Mouse (Mus musculus) heart, postnatal 36 days (tissue): ENCODE measurements around the gene Fat3. TPM values are rescaled to one million over a fixed set of nuclear protein-coding genes. Genes with fewer than 3 reads are reported as not detected.

ENCODE experiments used
- DNase-seq, 2 experiments: peaks; one replicate each; pipeline ENCODE4 v3.0.0; 2021 to 2022
- intact Hi-C: fragments of 180-260 bp; cut with DNase I; formaldehyde crosslinking; loops from one replicate; pipeline ENCODE4 v1.15.1; 2025
- total RNA-seq, 2 experiments: library from RNA; stranded (reverse); gene quantifications; 2 replicates each; pipeline ENCODE4 v1.2.3; 2021

Fat3 gene
- total RNA-seq, result under 1 TPM; 0.47 to 0.65 TPM

DNA sequence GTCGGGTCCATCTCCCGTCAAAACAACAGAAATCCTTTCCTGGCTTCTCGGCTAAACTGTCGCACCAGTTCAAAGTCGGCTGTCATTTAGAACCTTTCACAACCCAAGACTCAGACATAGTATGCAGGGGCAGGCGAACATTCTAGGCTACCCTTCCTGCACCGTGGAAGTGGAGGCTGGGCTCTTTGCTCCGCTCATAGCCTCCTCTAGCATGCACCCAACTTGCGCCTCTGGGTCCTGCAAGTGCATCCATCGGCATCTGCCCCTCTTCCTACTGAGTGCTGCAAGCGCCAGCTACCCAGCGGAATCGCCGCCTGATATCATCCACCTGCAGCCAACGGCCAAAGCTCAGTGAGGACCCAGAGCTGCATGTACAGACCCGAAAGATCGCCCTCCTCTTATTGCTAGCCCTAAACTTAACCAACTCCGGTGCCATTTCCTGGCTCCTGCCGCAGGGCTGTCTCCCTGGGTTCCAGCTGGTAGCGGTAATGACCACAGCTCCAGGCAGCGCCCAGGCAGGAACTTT, at the start of gene Fat3:
Gene Fat3 (minus strand): TSS at position 100 of the 526 bp plus-strand sequence.
- intact Hi-C loops, result loop anchor here (10.0 kb wide), 2 partner anchors 576 to 816 kb away; no protein-coding TSS in a partner anchor
- DNase-seq, result peak; percentile 6 to 18

DNA sequence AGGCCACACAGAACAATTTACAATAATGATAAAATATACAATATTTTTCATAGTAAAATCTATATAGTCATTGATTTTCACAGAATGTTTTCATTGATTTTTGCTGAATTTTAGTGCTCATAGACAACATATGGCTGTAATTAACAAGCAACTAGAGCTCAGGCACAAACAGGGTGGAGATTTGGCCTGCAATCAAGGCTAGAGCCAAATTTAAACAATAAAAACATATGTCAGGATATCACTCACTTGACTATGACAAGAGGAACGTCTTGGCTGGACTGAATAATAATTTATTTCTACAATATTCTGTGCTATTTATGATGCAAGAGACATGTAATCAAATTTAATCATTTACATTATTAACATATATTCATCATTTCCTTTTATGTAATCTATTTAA, 31.8 kb upstream of the Fat3 start:
- intact Hi-C loops, result no loop called here
- no peak for DNase-seq

DNA sequence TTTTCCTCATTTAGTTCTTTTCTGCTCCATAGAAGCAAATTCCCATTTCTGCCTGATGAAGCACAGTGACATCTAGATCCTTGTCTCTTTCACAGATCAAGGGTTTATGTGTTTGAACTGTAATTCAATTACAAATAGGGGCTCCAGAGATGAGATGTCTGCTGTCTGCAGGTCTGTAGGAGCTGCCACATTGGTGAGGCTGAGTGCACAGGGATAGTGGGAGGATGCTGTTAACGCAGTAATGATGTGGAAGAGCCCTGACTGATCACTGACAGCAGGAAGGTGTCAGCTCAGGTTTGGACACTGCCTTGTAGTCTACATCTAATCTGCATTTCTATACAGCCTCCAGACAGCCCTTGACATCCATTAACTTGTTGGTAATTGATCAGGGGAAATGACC, 16.5 kb upstream of the Fat3 start:
- intact Hi-C loops, result no loop called here
- DNase-seq, result no peak

DNA sequence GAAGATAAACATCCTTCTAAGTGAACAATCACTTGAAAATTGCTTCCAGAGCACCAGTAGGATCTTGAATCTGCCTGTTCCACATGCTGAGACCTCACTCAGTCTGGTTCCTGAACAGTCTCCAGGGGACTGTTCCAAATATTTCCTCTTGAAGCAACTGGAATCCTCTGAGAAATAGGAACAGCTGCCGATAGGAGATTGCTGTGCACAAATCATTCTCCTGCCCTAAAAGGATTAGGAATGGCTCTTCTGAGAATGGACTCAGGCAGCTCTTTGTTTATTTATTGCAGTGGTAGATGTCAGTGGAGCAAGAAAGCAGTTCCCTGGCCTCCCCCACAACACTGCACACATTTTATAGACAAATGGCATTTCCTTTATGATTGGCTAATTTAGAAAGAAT, 10.9 kb upstream of the Fat3 start:
- intact Hi-C loops, result no loop called here
- no peak for DNase-seq

DNA sequence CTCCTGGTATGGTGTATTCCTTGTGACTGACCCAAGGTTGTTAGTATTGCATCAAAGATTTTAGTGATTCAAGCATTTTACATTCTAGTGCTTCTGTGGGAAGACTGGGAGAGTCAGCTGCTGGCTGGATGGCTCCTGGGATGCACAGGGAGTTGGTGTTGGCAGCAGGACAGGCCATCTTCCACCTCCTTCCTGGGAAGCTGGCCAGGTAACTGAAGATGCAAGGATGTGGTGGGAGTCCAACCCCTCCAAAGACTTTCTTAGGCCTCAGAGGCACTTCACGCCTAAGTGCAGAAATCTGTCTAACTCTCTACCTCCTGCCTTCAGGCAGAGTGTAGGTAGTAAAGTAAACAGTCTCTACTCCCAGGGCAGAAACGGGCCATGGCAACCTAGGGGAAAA, 2.7 kb upstream of the Fat3 start:
- intact Hi-C loops, result loop anchor here (10.0 kb wide), 2 partner anchors 579 to 819 kb away; no protein-coding TSS in a partner anchor
- DNase-seq, result no peak

DNA sequence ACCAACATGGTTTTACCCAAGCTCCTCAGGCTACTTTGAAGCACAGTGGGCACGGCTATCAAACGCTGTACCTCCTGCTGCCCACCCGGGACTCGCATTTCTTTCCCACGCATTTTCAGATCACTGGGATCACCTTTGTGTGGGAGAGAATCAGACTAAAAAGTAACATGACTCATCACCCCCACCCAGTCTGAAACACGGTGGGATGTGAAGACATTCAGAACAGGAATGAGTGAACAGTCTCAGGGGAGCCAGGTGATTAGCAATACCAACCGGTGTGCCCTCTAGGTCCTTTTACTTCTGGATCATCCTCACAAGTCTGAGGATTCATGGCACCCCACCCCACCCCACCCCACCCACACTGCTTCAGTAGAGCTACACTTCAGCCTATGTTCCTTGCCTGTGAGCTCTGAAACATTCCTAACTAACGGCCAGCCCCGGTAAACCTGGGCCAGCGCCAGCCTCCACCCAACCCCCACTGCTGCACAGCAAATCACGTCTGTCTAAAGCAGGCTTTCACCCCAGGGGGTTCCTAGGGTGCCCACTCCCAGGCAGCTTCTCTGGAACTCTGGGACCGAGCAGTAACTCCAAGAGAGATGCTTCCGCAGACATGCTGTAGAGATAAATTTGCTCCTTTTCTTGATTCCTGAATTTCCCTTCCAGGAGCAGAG, 1.7 kb upstream of the Fat3 start:
- intact Hi-C loops, result loop anchor here (10.0 kb wide), 2 partner anchors 578 to 818 kb away; no protein-coding TSS in a partner anchor
- DNase-seq, result no peak

DNA sequence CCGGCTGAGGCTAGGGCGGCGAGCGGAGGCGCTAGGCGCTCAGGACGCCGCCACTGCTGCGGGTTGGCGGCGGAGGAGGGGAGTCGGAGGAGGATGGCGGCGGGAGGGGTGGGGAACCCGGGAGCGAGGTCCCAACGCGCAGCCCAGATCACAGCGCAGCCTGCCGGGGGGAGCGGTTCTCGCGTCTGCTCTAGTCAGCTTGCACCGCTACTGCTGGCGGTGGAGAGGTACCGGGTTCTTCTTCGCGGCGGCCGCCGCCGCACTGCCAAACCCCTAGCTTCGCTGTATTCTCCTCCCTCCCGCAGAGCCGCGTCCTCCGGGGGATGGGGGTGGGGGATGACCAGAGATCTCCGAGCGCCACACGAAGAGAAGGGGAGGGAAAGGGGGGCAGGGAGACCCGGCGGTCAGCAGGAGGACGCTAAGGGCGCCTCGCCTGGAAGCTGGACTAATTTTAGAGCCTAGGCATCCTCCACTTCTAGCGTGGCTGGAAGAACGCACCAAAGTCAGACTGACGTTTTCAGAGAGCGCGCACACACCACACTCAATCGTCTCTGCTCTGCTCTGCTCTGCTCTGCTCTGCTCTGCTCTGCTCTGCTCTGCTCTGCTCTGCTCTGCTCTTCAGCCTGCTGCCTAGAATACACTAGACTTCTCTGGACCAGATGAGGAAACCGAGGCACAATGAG, 1.0 kb upstream of the Fat3 start:
- intact Hi-C loops, result loop anchor here (10.0 kb wide), 2 partner anchors 577 to 817 kb away; no protein-coding TSS in a partner anchor

DNA sequence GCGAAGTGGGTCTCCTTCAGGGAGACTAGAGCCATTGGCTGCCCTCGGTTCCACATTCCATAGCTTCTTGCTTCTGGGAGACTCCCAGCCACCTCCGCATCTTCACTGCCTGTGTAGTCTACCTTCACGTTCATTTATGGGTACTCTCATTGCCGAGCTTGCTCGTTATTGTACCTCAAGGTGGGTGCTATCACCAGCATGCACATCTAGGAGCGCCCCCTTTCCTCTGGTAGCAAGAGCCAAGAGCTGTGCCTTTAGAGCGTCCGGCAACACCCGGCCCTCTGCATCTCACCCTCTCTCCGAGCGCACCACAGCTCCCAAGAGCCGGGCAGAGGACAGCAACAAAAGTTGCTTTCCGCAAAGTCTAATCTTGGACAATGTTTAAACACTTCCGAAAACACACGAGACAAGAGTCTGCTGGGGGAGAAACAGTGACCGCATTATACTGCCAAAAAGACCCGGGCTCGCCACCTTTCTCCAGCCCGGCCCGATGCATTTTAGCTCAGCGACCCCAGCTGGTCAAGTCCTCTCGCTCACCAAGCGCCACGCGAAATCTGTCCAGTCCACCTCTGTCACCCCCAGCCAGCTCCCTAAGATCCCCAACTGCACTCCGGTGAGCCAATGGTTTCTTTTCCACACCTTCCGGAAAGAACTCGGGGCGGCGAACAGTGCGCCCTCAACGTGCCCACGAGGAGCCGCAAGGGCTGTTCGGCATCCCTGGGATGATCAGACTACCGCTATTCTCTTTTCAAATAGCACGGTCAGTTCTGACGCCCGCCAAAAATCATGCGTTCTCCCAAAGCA, 501 bp downstream of the Fat3 start:
- intact Hi-C loops, result loop anchor here (10.0 kb wide), 2 partner anchors 576 to 816 kb away; no protein-coding TSS in a partner anchor
- DNase-seq, result peak; percentile 12 to 25

More for the DNA sequence above, 1.0 kb upstream of the Fat3 start:
- peak; percentile 53 to 56 for DNase-seq

DNA sequence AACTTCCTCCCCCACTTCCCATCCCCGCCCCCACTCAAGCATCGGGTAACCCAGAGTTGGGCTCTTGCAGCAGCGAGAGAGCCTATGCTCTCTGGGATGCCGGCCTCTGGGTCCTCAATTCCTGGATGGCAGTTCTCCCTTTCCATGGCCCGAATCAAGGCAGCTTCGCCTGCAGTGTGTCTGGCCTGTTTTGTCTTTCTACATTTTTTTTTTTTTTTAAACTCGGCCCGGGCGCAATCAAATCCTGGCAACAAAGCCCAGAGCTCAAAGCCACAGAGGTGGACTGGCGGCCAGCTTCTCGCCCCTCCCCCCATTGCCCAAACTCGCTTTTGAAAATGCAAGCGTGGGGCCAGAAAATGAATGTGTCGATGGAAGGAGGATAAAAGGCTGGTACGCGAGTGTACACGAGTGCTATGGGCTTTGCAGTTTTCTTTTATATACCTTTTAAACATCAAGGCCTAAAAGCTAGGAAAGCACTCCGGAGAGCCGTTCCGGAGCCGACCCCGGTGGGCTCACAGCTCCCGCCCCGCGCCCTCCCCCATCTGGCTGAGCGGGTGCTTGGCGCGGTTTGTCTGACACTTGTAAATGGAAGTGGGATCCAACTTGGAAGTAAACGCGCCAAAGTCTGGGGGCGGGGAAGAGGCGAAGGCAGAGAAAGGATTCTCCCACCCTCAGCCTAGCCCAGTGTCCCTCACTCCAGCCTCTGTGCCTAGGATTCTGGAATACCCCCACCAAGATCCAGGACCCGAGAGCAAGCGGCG, 1.3 kb downstream of the Fat3 start:
- DNase-seq, result peak; percentile 15 to 20
- intact Hi-C loops, result loop anchor here (10.0 kb wide), 2 partner anchors 575 to 815 kb away; no protein-coding TSS in a partner anchor

DNA sequence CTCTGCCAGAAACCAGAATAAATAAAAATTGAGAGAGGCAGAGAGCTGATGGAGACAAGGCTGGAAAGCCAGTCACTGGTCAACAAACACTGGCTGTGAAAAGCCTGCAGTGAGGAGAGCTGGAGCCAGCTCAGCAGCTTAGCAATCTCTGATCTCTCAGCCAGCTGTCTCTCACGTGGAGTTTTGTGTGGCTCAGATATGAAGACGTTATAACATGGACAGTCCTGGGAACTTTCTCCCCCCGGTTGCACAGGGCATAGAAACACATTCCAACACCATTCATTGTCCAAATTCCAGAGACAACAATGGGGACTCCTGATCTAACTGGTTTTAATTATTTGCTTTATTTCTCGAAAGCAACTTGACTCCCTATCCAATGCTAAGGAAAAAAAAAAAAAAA, 2.2 kb downstream of the Fat3 start:
- intact Hi-C loops, result no loop called here
- DNase-seq, result peak in 1 of 2 experiments; percentile 2

DNA sequence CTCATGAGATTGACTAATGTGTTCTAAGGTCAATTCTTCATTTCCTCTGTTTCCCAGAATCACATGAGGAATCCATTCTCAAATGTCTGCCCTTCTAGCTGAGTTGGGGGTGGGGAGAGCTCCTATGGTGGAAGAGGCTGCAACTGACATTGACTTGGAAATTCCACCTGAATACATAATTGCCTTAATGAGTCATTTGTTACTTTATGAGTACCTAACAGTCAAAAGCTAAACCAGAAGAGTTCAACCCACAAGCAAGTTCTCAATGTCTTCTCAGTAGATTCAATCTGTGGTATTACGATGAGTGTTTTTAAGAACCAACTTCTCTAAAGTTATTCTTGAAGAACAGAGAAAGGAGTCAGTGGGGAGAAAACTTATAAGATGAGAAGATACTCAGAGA, 3.7 kb downstream of the Fat3 start:
- DNase-seq, result no peak
- intact Hi-C loops, result no loop called here

DNA sequence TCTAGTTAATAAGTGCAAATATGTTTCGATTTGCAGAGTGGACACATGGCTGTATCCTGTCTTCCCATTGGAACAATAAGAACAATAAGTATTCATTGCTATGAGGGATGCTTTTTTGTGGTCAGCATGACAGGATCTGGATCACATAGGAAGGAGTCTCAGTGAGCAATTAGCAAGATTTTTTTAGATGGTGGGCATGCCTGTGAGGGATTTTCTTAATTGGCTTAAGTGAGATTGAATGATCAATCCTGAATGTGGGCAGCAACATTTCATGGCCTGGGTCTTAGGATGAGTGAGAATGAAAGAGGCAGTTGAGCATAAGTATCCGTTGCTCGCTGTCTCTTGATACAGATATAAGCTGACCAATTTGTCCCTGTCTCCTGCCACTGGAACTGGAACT, 4.8 kb downstream of the Fat3 start:
- no peak for DNase-seq
- intact Hi-C loops, result no loop called here

DNA sequence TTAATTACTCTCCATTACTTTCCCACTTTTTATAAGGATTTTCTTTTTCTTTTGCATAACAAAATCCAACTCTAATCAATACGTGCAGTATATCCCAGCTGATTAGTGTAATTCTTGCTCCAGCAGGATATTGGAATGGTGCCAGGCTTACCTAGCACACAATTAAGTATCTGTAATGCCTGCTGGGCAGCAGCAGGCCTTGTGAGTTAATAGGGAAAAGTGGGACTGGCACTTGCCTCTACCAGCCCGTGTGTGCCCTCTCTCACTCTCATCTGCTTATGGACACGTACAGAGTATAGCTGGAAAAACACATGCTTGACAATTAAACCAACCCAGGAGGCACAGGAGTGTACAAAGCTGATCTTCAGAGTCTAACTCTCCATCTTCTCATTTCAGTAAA, 11.4 kb downstream of the Fat3 start:
- no peak for DNase-seq
- intact Hi-C loops, result no loop called here

DNA sequence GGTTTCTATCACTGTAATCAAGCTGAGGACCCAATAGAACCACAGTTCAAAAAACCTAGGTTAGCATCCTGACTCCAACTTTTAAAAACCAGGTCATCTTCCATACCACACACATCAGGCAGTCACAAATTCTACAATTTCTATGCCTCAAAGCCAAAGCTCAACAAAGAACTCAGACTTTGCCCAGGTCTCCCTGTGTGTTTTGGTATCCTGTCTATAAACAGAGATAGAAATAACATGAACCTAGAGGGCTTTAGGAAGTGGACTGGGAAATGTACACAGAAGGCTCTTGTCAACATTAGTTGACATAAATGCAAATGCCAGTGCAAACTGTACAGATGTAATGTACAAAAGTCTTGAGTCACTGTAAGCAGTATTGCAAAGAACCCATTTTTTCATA, 13.5 kb downstream of the Fat3 start:
- intact Hi-C loops, result no loop called here

DNA sequence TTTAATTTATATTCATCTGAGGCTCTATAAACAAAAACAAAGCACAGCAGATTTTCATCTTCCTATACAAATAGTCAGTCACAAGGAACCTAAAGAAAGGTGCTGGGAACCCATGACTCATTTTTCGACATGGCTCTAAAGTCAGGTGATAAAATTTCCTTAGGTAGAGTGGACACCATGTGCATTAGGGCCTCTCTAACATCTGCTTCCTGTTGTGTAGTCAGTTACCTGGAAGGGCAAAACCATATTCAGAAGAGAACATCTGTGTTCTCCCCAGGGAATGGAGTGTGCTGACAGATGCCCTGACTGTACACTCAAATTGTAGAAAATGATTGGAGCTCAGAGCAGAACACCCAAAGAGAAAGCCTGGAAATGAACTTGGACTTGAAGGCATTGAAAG, 14.9 kb downstream of the Fat3 start:
- intact Hi-C loops, result no loop called here
- no peak for DNase-seq

More for the DNA sequence above, 13.5 kb downstream of the Fat3 start:
- no peak for DNase-seq

DNA sequence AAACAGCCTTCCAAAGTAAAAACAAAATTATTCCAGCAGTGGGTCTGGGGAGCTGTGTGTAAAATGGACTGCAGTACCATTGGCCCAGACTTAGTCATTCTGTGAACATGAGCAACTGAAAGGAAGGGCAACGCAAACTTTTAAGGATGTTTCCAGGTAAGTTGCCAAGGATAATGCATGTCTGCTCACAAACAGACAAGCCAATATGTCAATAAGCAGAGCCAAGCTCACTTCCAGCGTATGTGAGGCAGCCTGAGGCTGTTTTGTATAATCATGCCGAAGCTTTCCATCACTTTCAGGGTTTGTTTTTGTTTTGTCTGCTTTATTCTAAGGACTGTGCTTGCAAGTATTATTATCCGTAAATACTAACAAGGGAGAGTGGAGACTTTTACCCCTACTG, 15.9 kb downstream of the Fat3 start:
- no peak for DNase-seq

DNA sequence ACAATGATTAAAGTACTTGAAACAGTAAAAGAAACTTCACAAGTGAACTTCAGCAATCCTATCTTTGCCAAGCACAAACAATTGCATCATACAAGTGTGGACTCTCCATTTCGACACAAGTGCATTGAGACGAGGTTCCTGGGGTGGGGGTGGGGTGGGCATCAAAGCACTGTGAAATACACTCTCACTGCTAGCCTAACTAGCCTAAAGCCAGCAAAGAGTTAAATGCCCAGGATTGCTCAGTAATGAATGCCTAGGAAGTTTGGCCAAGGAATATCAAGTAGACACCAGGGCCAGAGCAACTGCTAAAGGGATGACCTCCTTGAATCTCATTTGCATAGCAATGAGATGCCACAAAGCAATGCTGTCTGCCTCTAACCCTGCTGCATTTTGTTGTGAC, 16.3 kb downstream of the Fat3 start:
- DNase-seq, result no peak
- intact Hi-C loops, result no loop called here

More for the DNA sequence above, 15.9 kb downstream of the Fat3 start:
- intact Hi-C loops, result no loop called here

DNA sequence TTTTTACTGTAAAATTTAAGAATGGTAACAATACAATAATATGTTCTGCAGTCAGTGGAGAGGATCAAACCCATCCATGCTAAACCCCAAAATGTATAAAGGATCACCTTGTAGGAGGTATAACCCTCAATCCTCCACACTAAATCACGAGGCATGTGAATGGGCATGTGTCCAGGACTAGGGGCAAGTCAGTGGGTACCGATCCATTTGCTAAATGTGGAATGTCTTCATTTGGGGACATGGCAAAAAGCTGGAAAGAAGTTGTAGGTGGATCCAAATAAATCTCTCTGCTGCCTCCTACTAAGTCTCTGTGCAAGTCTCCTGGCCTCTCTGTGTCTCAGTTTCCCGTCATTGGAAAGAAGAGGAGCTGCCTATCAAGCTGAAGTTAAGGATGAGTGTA, 39.6 kb downstream of the Fat3 start:
- no peak for DNase-seq
- intact Hi-C loops, result no loop called here

DNA sequence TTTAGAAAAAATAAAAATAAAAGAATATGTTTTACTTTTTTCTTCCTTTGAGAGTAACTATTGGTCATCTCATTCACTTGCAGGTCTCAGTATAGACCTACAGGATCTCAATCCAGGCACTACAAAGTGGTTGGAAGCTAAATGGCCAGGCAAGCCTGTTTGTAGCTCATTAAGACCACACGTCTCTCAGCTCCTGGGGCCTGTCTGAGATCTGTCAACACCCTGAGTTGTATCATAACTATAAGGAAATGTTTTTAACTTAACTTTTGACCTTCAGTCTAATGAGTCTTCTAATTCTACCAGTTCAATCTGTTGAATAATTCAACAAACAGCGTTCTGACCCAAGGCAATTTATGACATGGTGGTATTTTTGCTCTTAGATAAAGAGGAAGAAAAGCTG, 40.5 kb downstream of the Fat3 start:
- no peak for DNase-seq
- intact Hi-C loops, result no loop called here

DNA sequence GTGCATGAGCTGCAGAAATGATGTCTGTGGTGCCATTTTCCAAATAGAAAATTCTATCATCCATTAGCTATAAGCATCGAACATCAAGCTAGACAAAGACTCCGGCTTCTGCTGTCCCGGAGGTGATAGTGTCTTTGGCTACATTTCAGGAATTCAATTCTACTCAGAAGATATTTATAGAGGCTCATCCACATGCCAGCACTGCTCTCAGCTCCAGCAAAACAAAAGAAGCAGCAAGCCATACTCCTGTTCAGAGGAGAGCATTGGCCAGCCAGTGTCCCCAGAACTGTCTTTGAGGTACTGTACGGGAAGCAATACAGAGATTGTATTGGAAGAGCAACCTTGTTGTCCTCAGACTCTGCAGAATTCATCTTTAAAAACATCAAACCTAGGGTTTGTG, 59.2 kb downstream of the Fat3 start:
- intact Hi-C loops, result no loop called here
- DNase-seq, result peak in 1 of 2 experiments; percentile 7
